ENCODE assay signal across 8 mouse cellular contexts in the genomic region with DNA sequence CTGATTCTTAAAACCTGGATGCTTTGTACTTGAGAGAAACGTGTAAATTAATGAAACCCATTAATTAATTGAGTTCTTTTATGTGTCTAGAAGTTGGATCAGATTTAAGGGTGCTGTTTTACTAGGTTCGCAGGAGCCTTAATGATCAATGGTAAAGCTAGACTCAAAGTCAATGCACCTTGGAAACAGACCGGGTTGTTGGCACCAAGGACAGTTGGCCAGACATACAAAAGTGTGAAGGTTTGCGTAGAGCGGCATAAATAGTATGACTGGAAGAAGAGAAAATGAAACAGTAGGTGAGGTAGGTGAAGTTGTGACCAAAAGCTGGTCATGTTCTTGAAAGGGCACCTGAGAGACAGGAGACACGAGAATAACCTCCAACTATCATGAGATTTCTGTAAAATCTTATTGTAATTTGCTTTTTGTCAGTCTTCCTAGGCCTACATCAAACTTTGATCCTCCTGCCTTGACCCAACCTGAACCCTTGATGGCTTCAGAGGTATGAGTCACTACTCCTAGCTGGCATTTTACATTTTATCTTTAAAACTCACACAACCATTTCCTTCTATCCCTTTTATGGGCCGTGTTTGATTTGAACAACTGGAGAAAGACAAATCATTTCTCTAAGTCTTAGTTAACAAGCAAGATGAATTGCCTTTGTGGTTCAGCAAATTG. TPM values are rescaled to one million over a fixed set of nuclear protein-coding genes. Genes with fewer than 3 reads are reported as not detected.
DNase-seq lines count a peak whose midpoint lies in the region; ATAC-seq lines count a peak whose summit lies in the region.

No protein-coding gene starts in this region.

- no peaks in the 10 kb centered on the region for H3K9me3 ChIP-seq in heart, embryonic 16.5 days (replicated peaks; ENCODE audit: control insufficient read depth, low read length)
- no peaks in the 10 kb centered on the region for H3K9me3 ChIP-seq in embryonic facial prominence, embryonic 10.5 days
- no peaks in the 10 kb centered on the region for H3K9me3 ChIP-seq in hindbrain, embryonic 16.5 days (ENCODE audit: control insufficient read depth, low read length)
- no peaks in the 10 kb centered on the region for H3K9me3 ChIP-seq in midbrain, embryonic 15.5 days

- H3K9ac ChIP-seq in heart, embryonic 16.5 days (ENCODE audit: low read length) = no peak overlapping the region
- peak overlapping the region; percentile 81 for H3K9ac ChIP-seq in hindbrain, embryonic 16.5 days (ENCODE audit: low read depth, low read length)
- H3K9ac ChIP-seq in midbrain, embryonic 15.5 days = peak overlapping the region; percentile 96; the same call in 1 of the 2 replicates

- no peak for DNase-seq in heart, adult 9 months (ENCODE audit: low spot score in 2 of 2)
- DNase-seq in embryonic facial prominence, embryonic 10.5 days (ENCODE audit: low spot score) = no peak
- no peak for DNase-seq in thymus, postnatal 14 days
- no peak for DNase-seq in lung, adult 18-20 months
- no peak for DNase-seq in ovary, postnatal 36 days (ENCODE audit: low spot score)

- no peak overlapping the region; the same call in 1 of the 2 replicates for H3K27ac ChIP-seq in heart, embryonic 16.5 days (ENCODE audit: low read length)
- peak overlapping the region; percentile 97 for H3K27ac ChIP-seq in embryonic facial prominence, embryonic 10.5 days (replicated peaks)
- H3K27ac ChIP-seq in hindbrain, embryonic 16.5 days (ENCODE audit: low read depth, low read length) = no peak overlapping the region
- peak overlapping the region; percentile 100; the same call in 1 of the 2 replicates for H3K27ac ChIP-seq in midbrain, embryonic 15.5 days

- H3K4me2 ChIP-seq in heart, embryonic 16.5 days (ENCODE audit: low read depth, low read length) = peak overlapping the region; percentile 93
- peak overlapping the region; percentile 63 for H3K4me2 ChIP-seq in hindbrain, embryonic 16.5 days (ENCODE audit: low read length)
- peak overlapping the region; percentile 77 for H3K4me2 ChIP-seq in midbrain, embryonic 15.5 days

- no peaks in the 10 kb centered on the region for H3K36me3 ChIP-seq in heart, embryonic 16.5 days (ENCODE audit: control insufficient read depth, insufficient read depth)
- H3K36me3 ChIP-seq in embryonic facial prominence, embryonic 10.5 days (replicated peaks) = no peaks in the 10 kb centered on the region
- no peaks in the 10 kb centered on the region for H3K36me3 ChIP-seq in hindbrain, embryonic 16.5 days (ENCODE audit: control insufficient read depth, insufficient read depth, low read length)
- H3K36me3 ChIP-seq in midbrain, embryonic 15.5 days (replicated peaks) = no peaks in the 10 kb centered on the region

- H3K4me3 ChIP-seq in heart, embryonic 16.5 days (ENCODE audit: low read length) = peak overlapping the region; percentile 94
- peak overlapping the region; percentile 77 for H3K4me3 ChIP-seq in embryonic facial prominence, embryonic 10.5 days
- H3K4me3 ChIP-seq in hindbrain, embryonic 16.5 days (ENCODE audit: low read length) = peak overlapping the region; percentile 93
- H3K4me3 ChIP-seq in midbrain, embryonic 15.5 days = peak overlapping the region; percentile 53

- 78% methylated on average over 7 of the region's 7 CpGs for WGBS in heart, embryonic 16.5 days
- WGBS in embryonic facial prominence, embryonic 10.5 days = 83% methylated on average over 7 of the region's 7 CpGs
- WGBS in hindbrain, embryonic 16.5 days = 83% methylated on average over 7 of the region's 7 CpGs
- 81% methylated on average over 7 of the region's 7 CpGs for WGBS in midbrain, embryonic 15.5 days

- H3K27me3 ChIP-seq in heart, embryonic 16.5 days (ENCODE audit: control insufficient read depth, insufficient read depth, low read length) = no peaks in the 10 kb centered on the region
- H3K27me3 ChIP-seq in embryonic facial prominence, embryonic 10.5 days (replicated peaks; ENCODE audit: low read depth, poor library complexity, severe bottlenecking) = no peaks in the 10 kb centered on the region
- no peaks in the 10 kb centered on the region for H3K27me3 ChIP-seq in hindbrain, embryonic 16.5 days (replicated peaks; ENCODE audit: control insufficient read depth, insufficient read depth, low read length)
- H3K27me3 ChIP-seq in midbrain, embryonic 15.5 days (replicated peaks) = no peaks in the 10 kb centered on the region

- no peak for ATAC-seq in heart, embryonic 16.5 days (replicated peaks; ENCODE audit: extremely low read depth, insufficient read depth, low FRiP score)
- no peak for ATAC-seq in hindbrain, embryonic 16.5 days
- no peak for ATAC-seq in midbrain, embryonic 15.5 days (replicated peaks)

- H3K4me1 ChIP-seq in heart, embryonic 16.5 days (ENCODE audit: control insufficient read depth, insufficient read depth, low read length) = peaks cover 11% of the 10 kb centered on the region
- peaks cover 30% of the 10 kb centered on the region for H3K4me1 ChIP-seq in embryonic facial prominence, embryonic 10.5 days
- H3K4me1 ChIP-seq in hindbrain, embryonic 16.5 days (ENCODE audit: control insufficient read depth, insufficient read depth, low read depth, low read length) = peaks cover 11% of the 10 kb centered on the region
- H3K4me1 ChIP-seq in midbrain, embryonic 15.5 days = peaks cover 22% of the 10 kb centered on the region

RNA-seq across cellular contexts. Expression of a gene that starts 1.3 kb away (rescaled TPM):
- polyA plus RNA-seq in heart, embryonic 16.5 days (2015; fragmentation: Nextera tagmentation; extraction: Ambion mirVana) = 34.4 and 35.4 TPM in 2 replicates
- 87.7 and 90.1 TPM in 2 replicates for polyA plus RNA-seq in embryonic facial prominence, embryonic 10.5 days (2016; fragmentation: Nextera tagmentation; extraction: Ambion mirVana)
- polyA plus RNA-seq in hindbrain, embryonic 16.5 days (2015; fragmentation: Nextera tagmentation; extraction: Ambion mirVana) = 34.6 and 38.0 TPM in 2 replicates
- polyA plus RNA-seq in midbrain, embryonic 15.5 days (2015; fragmentation: Nextera tagmentation; extraction: Ambion mirVana) = 48.1 and 51.8 TPM in 2 replicates

RNA-seq across cellular contexts. Expression of a gene that starts 16.8 kb away (rescaled TPM):
- 2.6 and 4.9 TPM in 2 replicates for polyA plus RNA-seq in heart, embryonic 16.5 days (2015; fragmentation: Nextera tagmentation; extraction: Ambion mirVana)
- 7.6 and 7.7 TPM in 2 replicates for polyA plus RNA-seq in embryonic facial prominence, embryonic 10.5 days (2016; fragmentation: Nextera tagmentation; extraction: Ambion mirVana)
- polyA plus RNA-seq in hindbrain, embryonic 16.5 days (2015; fragmentation: Nextera tagmentation; extraction: Ambion mirVana) = 2.7 and 3.1 TPM in 2 replicates
- 2.8 and 3.2 TPM in 2 replicates for polyA plus RNA-seq in midbrain, embryonic 15.5 days (2015; fragmentation: Nextera tagmentation; extraction: Ambion mirVana)

RNA-seq across cellular contexts. Expression of a gene that starts 50.2 kb away (rescaled TPM):
- 35.2 and 41.0 TPM in 2 replicates for polyA plus RNA-seq in heart, embryonic 16.5 days (2015; fragmentation: Nextera tagmentation; extraction: Ambion mirVana)
- polyA plus RNA-seq in embryonic facial prominence, embryonic 10.5 days (2016; fragmentation: Nextera tagmentation; extraction: Ambion mirVana) = 61.4 and 62.6 TPM in 2 replicates
- 7.8 and 9.1 TPM in 2 replicates for polyA plus RNA-seq in hindbrain, embryonic 16.5 days (2015; fragmentation: Nextera tagmentation; extraction: Ambion mirVana)
- 5.1 and 6.6 TPM in 2 replicates for polyA plus RNA-seq in midbrain, embryonic 15.5 days (2015; fragmentation: Nextera tagmentation; extraction: Ambion mirVana)

Comparison
In these comparisons a context has a peak if more than half of its experiments do, and no peak if none do; other contexts are left out.
1. H3K27ac ChIP-seq: peak in embryonic facial prominence, embryonic 10.5 days (single experiment) and midbrain, embryonic 15.5 days (single experiment); none in heart, embryonic 16.5 days (single experiment) and hindbrain, embryonic 16.5 days (single experiment).
2. Peak in every context shown above with its lines, with median percentiles within 50 percentile points of each other: H3K4me2 ChIP-seq and H3K4me3 ChIP-seq.